Mouse (Mus musculus) lung, postnatal 0 days (tissue): ENCODE measurements around the gene Fermt2. TPM values are rescaled to one million over a fixed set of nuclear protein-coding genes. Genes with fewer than 3 reads are reported as not detected.
A peak's percentile ranks its signal among the peaks of the same experiment; 100 is the strongest.

Source experiments
- ATAC-seq: fragments of 200-750 bp; cut with Nextera tagmentation; 2 replicates; pipeline ENCODE4 v1.8.0; 2017; ENCODE audit warnings: moderate library complexity
- DNase-seq: peaks from one replicate; pipeline ENCODE4 v3.0.0-alpha.2; 2016; ENCODE audit warnings: low spot score
- H3K27ac ChIP-seq: fragments of 300-500 bp; sonication (generic); 2 replicates; pipeline ENCODE4 v1.5.1; 2014; ENCODE audit warnings: antibody characterized with exemption, mild to moderate bottlenecking, low read length, mixed read lengths
- H3K27me3 ChIP-seq: fragments of 300-500 bp; sonication (generic); replicated peaks from 2 replicates; pipeline ENCODE4 v1.6.1; 2014; ENCODE audit warnings: low read length, mixed read lengths; ENCODE audit not compliant: insufficient read depth
- H3K36me3 ChIP-seq: fragments of 300-500 bp; sonication (generic); 2 replicates; pipeline ENCODE4 v1.6.1; 2014; ENCODE audit warnings: low read length, mixed read lengths; ENCODE audit not compliant: insufficient read depth
- H3K4me1 ChIP-seq: fragments of 300-500 bp; sonication (generic); 2 replicates; pipeline ENCODE4 v1.6.1; 2014; ENCODE audit warnings: antibody characterized with exemption, low read depth, low read length, mixed read lengths; ENCODE audit not compliant: insufficient read depth
- H3K4me2 ChIP-seq: fragments of 300-500 bp; sonication (generic); replicated peaks from 2 replicates; pipeline ENCODE4 v1.6.1; 2014; ENCODE audit warnings: low read depth, mild to moderate bottlenecking, low read length, moderate library complexity, mixed read lengths
- H3K4me3 ChIP-seq: fragments of 300-500 bp; sonication (generic); 2 replicates; pipeline ENCODE4 v1.5.1; 2014; ENCODE audit warnings: low read depth, low read length
- H3K9ac ChIP-seq: fragments of 300-500 bp; sonication (generic); replicated peaks from 2 replicates; pipeline ENCODE4 v1.6.1; 2014; ENCODE audit warnings: low read depth, mild to moderate bottlenecking
- H3K9me3 ChIP-seq: fragments of 300-500 bp; sonication (generic); 2 replicates; pipeline ENCODE4 v1.6.1; 2016; ENCODE audit warnings: low read length, mixed read lengths
- CTCF ChIP-seq: IDR thresholded peaks from 2 replicates; pipeline ENCODE4 v1.5.1; 2016; ENCODE audit warnings: antibody characterized with exemption, mild to moderate bottlenecking
- EP300 ChIP-seq: IDR thresholded peaks from 2 replicates; pipeline ENCODE4 v1.6.1; 2016; ENCODE audit warnings: antibody characterized with exemption, mild to moderate bottlenecking, control low read depth
- WGBS: fragments of 180-500 bp; shearing (Covaris S2); extraction: QIAGEN DNeasy Blood & Tissue Kit; methylation state at CpG from one replicate; pipeline ENCODE4 v1.1.7; 2014; 5-methylcytosine and 5-hydroxymethylcytosine counted together
- polyA plus RNA-seq: library from polyadenylated mRNA; unstranded; fragments of >200 nt; fragmentation: Nextera tagmentation; extraction: Ambion mirVana; gene quantifications from 2 replicates; pipeline ENCODE4 v1.2.1, GENCODE M21; 2015

The Fermt2 gene
- polyA plus RNA-seq, 1 experiment from 2014 or later = 362 TPM

- WGBS = 82% methylated on average over 11 of the region's 11 CpGs
- Histone ChIP-seq H3K4me1 (peaks cover 4% of the 10 kb centered on the region; the same call in 1 of the 2 replicates), H3K36me3 (no peaks in the 10 kb centered on the region; the same call in 1 of the 2 replicates), H3K27ac (peak overlapping the region; percentile 26; the same call in 1 of the 2 replicates), H3K4me3 (no peak overlapping the region), H3K9ac (no peak overlapping the region), H3K9me3 (no peaks in the 10 kb centered on the region), H3K27me3 (no peaks in the 10 kb centered on the region), H3K4me2 (no peak overlapping the region)
- no peak for DNase-seq
- no peak for TF ChIP-seq CTCF
- no peak for TF ChIP-seq EP300
- ATAC-seq = no peak
Measured at GRCm38 (mm10) chr14:45515771-45516170, 14.1 kb downstream of the Fermt2 start.

- Histone ChIP-seq H3K9me3 (no peaks in the 10 kb centered on the region), H3K27me3 (no peaks in the 10 kb centered on the region), H3K4me2 (no peak overlapping the region), H3K4me3 (no peak overlapping the region), H3K36me3 (no peaks in the 10 kb centered on the region), H3K27ac (peak overlapping the region; percentile 11; the same call in 1 of the 2 replicates), H3K4me1 (peaks cover 22% of the 10 kb centered on the region; the same call in 1 of the 2 replicates), H3K9ac (no peak overlapping the region)
- TF ChIP-seq EP300 (no peak), CTCF (no peak)
- ATAC-seq = peak; percentile 58
- peak; percentile 69 for DNase-seq
- WGBS = 21% methylated on average over 4 of the region's 4 CpGs
Measured at GRCm38 (mm10) chr14:45510787-45511186, 19.1 kb downstream of the Fermt2 start.

- H3K4me1 ChIP-seq = peaks cover 22% of the 10 kb centered on the region; the same call in 1 of the 2 replicates
- peak; percentile 87 for DNase-seq
Measured at GRCm38 (mm10) chr14:45507923-45508322, 22.0 kb downstream of the Fermt2 start.

GRCm38 (mm10) chr14:45507447-45507846, 22.5 kb downstream of the Fermt2 start:
- Histone ChIP-seq H3K36me3 (no peaks in the 10 kb centered on the region), H3K4me2 (no peak overlapping the region), H3K9ac (no peak overlapping the region), H3K27ac (peak overlapping the region; percentile 65), H3K4me3 (no peak overlapping the region), H3K27me3 (no peaks in the 10 kb centered on the region), H3K4me1 (peaks cover 22% of the 10 kb centered on the region; the same call in 1 of the 2 replicates), H3K9me3 (no peaks in the 10 kb centered on the region)
- DNase-seq = no peak
- 63% methylated on average over 3 of the region's 3 CpGs for WGBS
- ATAC-seq = no peak
- no peak for TF ChIP-seq CTCF
- TF ChIP-seq EP300 = no peak

More at GRCm38 (mm10) chr14:45507923-45508322, 22.0 kb downstream of the Fermt2 start:
- Histone ChIP-seq H3K9ac (no peak overlapping the region), H3K4me2 (no peak overlapping the region), H3K27me3 (no peaks in the 10 kb centered on the region), H3K9me3 (no peaks in the 10 kb centered on the region), H3K36me3 (no peaks in the 10 kb centered on the region), H3K27ac (peak overlapping the region; percentile 65), H3K4me3 (no peak overlapping the region)
- peak; percentile 62 for ATAC-seq
- TF ChIP-seq CTCF = no peak
- 0 out of 2 replicates have a peak, but pooled peaks have one; percentile 7 for TF ChIP-seq EP300
- 10% methylated on average over 4 of the region's 4 CpGs for WGBS

- Histone ChIP-seq H3K4me1 (peaks cover 22% of the 10 kb centered on the region; the same call in 1 of the 2 replicates), H3K9ac (no peak overlapping the region), H3K4me2 (no peak overlapping the region), H3K4me3 (no peak overlapping the region), H3K36me3 (no peaks in the 10 kb centered on the region), H3K27ac (peak overlapping the region; percentile 65), H3K9me3 (no peaks in the 10 kb centered on the region), H3K27me3 (no peaks in the 10 kb centered on the region)
- TF ChIP-seq CTCF (no peak), EP300 (no peak)
- 24% methylated on average over 6 of the region's 6 CpGs for WGBS
- DNase-seq (peak; percentile 61), ATAC-seq (peak; percentile 74)
Measured at GRCm38 (mm10) chr14:45507032-45507431, 22.9 kb downstream of the Fermt2 start.

- DNase-seq (no peak), ATAC-seq (no peak)
- TF ChIP-seq EP300 = no peak
- TF ChIP-seq CTCF = no peak
- 89% methylated on average over 4 of the region's 4 CpGs for WGBS
- Histone ChIP-seq H3K4me1 (peaks cover 20% of the 10 kb centered on the region; the same call in 1 of the 2 replicates), H3K4me2 (no peak overlapping the region), H3K27ac (no peak overlapping the region), H3K9ac (no peak overlapping the region), H3K4me3 (no peak overlapping the region), H3K27me3 (no peaks in the 10 kb centered on the region), H3K36me3 (no peaks in the 10 kb centered on the region), H3K9me3 (no peaks in the 10 kb centered on the region)
Measured at GRCm38 (mm10) chr14:45506165-45506564, 23.8 kb downstream of the Fermt2 start.
